Mouse (Mus musculus) cerebellum, adult 2 months (tissue): Measurements from ENCODE around the gene Ten1.

Experiments
- CTCF ChIP-seq: fragments of 200-500 bp; IDR thresholded peaks from 2 replicates; pipeline ENCODE4 v1.5.1; 2011; ENCODE audit warnings: low read depth, mild to moderate bottlenecking, control low read depth, low read length, moderate library complexity, borderline replicate concordance; ENCODE audit not compliant: insufficient read depth
- POLR2A ChIP-seq: fragments of 200-500 bp; IDR thresholded peaks from 2 replicates; pipeline ENCODE4 v1.6.1; 2011; ENCODE audit warnings: low read length, control low read depth, borderline replicate concordance; ENCODE audit not compliant: insufficient read depth

DNA sequence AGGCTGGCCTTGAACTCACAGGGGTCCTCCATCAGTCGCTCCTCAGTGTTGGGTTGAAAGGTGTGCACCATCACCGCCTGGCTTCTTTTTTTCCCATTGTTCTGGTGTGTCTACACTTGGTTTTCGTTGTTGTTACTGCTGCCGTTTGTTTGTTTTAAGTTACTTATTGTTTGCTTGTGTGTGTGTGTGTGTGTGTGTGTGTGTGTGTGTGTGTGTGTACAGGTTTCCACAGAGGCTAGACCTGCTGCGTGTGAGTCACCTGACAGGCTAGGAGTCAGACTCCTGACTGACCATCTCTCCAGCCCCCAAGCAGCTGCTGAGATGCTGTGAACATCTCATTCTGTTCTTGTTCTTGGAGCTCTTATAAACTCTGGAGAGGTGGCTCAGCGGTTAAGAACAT lies 14.2 kb downstream of the Ten1 start:
- TF ChIP-seq CTCF, result no peak
- no peak for TF ChIP-seq POLR2A
